Mouse (Mus musculus): ENCODE results near the gene Slc16a12. TPM values are rescaled to one million over a fixed set of nuclear protein-coding genes. Genes with fewer than 3 reads are reported as not detected.

Gene Slc16a12
- polyA plus RNA-seq, 2 experiments = 0.73 to 1.3 TPM

DNA sequence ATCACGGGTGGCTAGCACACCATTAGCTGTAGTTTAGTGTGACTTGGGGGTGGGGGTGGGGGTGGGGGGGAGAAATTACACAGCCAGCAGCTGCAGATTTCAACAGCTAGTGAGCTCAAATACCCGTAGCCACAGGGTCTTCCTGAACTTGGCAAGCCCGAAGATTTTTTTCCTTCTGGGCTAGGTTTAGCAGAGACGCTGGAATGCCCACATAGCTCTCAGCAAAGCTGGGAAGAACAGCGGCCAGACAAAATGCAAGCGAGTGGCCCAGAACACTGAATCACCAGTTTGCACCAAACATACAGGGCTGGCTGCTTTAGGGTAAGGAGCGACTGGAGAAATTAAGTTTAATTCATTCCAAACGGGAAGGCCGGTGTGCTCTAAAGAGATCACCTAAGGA is 888 bp downstream of the Slc16a12 start:
- DNase-seq (ENCODE audit: low spot score) = no peak
- Histone ChIP-seq H3K9ac (ENCODE audit: low read depth, low read length, severe bottlenecking) (no peak overlapping the region), H3K27ac (replicated peaks; ENCODE audit: low read depth, low read length) (no peak overlapping the region), H3K9me3 (ENCODE audit: control insufficient read depth, low read length) (no peaks in the 10 kb centered on the region), H3K4me2 (replicated peaks; ENCODE audit: low read depth, low read length, severe bottlenecking) (peak overlapping the region; percentile 98), H3K27me3 (ENCODE audit: control insufficient read depth, insufficient read depth, low read length) (peaks cover 9% of the 10 kb centered on the region; the same call in 1 of the 2 replicates), H3K4me3 (replicated peaks; ENCODE audit: low read length) (peak overlapping the region; percentile 54), H3K4me1 (ENCODE audit: control insufficient read depth, insufficient read depth, low read length) (0 out of 2 replicates have a peak, but pooled peaks cover 5% of the 10 kb centered on the region), H3K36me3 (ENCODE audit: control insufficient read depth, insufficient read depth, low read length) (no peaks in the 10 kb centered on the region)
- peak; percentile 34; the same call in 1 of the 2 replicates for ATAC-seq (ENCODE audit: low FRiP score, low read depth)
- TF ChIP-seq POLR2A (IDR thresholded peaks at IDR 0.05; ENCODE audit: borderline replicate concordance, extremely low read depth, insufficient read depth, insufficient read length) = no peak
- WGBS = 2% methylated on average over 9 of the region's 9 CpGs

DNA sequence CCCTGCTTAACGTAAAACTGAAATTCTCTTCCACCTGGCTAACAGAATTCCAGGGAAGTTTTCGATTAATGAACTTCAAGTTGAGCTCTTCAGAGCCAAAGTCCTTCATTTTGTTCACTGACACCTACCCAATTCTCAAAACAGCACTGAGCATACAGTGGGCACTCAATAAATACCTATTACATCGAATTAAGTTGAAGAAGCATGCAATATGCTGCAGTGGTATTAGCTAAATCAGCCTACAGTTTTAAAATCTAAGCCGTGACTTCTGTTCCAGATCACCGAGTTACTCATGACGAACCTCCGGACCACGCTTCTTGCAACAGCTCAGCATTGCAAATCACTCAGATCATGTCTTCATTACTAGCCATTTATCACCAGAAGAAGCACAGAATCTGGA is 2.1 kb downstream of the Slc16a12 start:
- 79% methylated on average over 8 of the region's 8 CpGs for WGBS

DNA sequence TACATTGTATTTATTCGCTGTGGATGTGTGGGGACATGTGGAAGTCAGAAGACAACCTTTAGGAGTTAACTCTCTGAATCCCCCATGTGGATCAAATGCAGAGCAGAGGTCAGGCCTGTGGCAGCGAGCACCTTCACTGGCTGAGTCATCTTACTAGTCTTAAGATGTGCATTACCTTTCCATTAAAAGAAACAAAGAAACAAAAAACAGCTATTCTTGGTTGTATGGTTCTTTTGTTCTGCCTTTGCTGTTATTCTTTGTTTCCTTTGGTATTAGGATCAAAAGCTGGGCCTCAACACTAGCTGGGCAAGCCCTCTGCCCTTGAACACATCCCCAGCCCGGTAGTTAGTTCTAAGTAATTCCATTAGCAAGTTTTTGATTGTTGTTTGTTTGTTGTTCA is 9.2 kb downstream of the Slc16a12 start:
- H3K27ac ChIP-seq (replicated peaks; ENCODE audit: low read depth, low read length) = no peak overlapping the region
- ATAC-seq (ENCODE audit: low FRiP score, low read depth) = no peak
- WGBS = 75% methylated on average over 3 of the region's 3 CpGs
- H3K9me3 ChIP-seq (ENCODE audit: control insufficient read depth, low read length) = no peaks in the 10 kb centered on the region
- H3K4me1 ChIP-seq (ENCODE audit: control insufficient read depth, insufficient read depth, low read length) = no peaks in the 10 kb centered on the region
- no peaks in the 10 kb centered on the region for H3K36me3 ChIP-seq (ENCODE audit: control insufficient read depth, insufficient read depth, low read length)
- H3K27me3 ChIP-seq (ENCODE audit: control insufficient read depth, insufficient read depth, low read length) = no peaks in the 10 kb centered on the region
- TF ChIP-seq POLR2A (IDR thresholded peaks at IDR 0.05; ENCODE audit: borderline replicate concordance, extremely low read depth, insufficient read depth, insufficient read length) = no peak
- H3K4me2 ChIP-seq (replicated peaks; ENCODE audit: low read depth, low read length, severe bottlenecking) = no peak overlapping the region
- DNase-seq (ENCODE audit: low spot score) = no peak
- H3K9ac ChIP-seq (ENCODE audit: low read depth, low read length, severe bottlenecking) = no peak overlapping the region
- H3K4me3 ChIP-seq (replicated peaks; ENCODE audit: low read length) = no peak overlapping the region

More for the DNA sequence above, 2.1 kb downstream of the Slc16a12 start:
- Histone ChIP-seq H3K36me3 (ENCODE audit: control insufficient read depth, insufficient read depth, low read length) (no peaks in the 10 kb centered on the region), H3K27ac (replicated peaks; ENCODE audit: low read depth, low read length) (no peak overlapping the region), H3K9ac (ENCODE audit: low read depth, low read length, severe bottlenecking) (no peak overlapping the region), H3K9me3 (ENCODE audit: control insufficient read depth, low read length) (no peaks in the 10 kb centered on the region), H3K4me2 (replicated peaks; ENCODE audit: low read depth, low read length, severe bottlenecking) (no peak overlapping the region), H3K4me1 (ENCODE audit: control insufficient read depth, insufficient read depth, low read length) (0 out of 2 replicates have a peak, but pooled peaks cover 5% of the 10 kb centered on the region), H3K4me3 (replicated peaks; ENCODE audit: low read length) (no peak overlapping the region), H3K27me3 (ENCODE audit: control insufficient read depth, insufficient read depth, low read length) (peaks cover 9% of the 10 kb centered on the region; the same call in 1 of the 2 replicates)
- no peak for TF ChIP-seq POLR2A (IDR thresholded peaks at IDR 0.05; ENCODE audit: borderline replicate concordance, extremely low read depth, insufficient read depth, insufficient read length)
- DNase-seq (ENCODE audit: low spot score) (no peak), ATAC-seq (ENCODE audit: low FRiP score, low read depth) (no peak)

DNA sequence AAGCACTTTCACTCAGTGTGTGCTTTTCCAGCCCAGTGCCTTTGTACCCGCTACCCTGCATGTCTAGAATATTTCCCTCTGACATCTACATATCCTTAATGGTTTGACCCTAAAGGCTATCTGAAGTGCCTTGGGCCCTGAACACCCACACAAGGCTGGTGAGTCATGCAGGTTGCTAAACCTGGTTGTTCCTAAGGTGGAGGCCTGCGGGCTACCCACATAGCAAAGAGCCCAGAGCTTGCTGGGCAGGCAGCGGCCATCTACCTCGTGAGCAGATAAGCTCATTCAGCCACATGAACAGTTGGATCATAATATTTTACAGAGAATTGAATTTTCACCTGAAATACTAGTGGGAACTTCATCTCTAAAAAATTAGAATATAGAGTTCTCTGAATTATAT is 11.2 kb downstream of the Slc16a12 start:
- Histone ChIP-seq H3K4me1 (ENCODE audit: control insufficient read depth, insufficient read depth, low read length) (no peaks in the 10 kb centered on the region), H3K36me3 (ENCODE audit: control insufficient read depth, insufficient read depth, low read length) (no peaks in the 10 kb centered on the region), H3K27ac (replicated peaks; ENCODE audit: low read depth, low read length) (no peak overlapping the region), H3K9me3 (ENCODE audit: control insufficient read depth, low read length) (no peaks in the 10 kb centered on the region), H3K4me2 (replicated peaks; ENCODE audit: low read depth, low read length, severe bottlenecking) (no peak overlapping the region), H3K27me3 (ENCODE audit: control insufficient read depth, insufficient read depth, low read length) (no peaks in the 10 kb centered on the region), H3K9ac (ENCODE audit: low read depth, low read length, severe bottlenecking) (no peak overlapping the region), H3K4me3 (replicated peaks; ENCODE audit: low read length) (no peak overlapping the region)
- ATAC-seq (ENCODE audit: low FRiP score, low read depth) = no peak
- TF ChIP-seq POLR2A (IDR thresholded peaks at IDR 0.05; ENCODE audit: borderline replicate concordance, extremely low read depth, insufficient read depth, insufficient read length) = no peak
- WGBS = 90% methylated on average over 4 of the region's 4 CpGs
- no peak for DNase-seq (ENCODE audit: low spot score)

DNA sequence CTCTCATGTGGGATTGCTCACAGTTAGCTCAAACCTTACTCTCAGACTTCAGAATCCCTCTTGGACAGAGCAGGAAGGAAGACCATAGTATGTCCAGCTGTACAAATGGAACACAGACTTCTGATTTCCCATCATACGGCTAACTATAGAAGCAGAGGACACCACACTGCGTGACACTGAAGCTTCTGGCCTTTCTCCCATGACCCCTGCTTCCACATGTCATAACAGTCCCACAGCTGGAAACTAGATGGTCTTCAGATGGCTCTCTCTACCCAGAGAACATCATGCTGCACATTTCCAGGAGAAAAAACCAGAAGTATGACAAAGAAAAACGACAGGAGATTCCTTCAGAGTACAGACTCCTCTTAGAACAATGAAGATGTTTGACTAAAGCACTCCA is 14.1 kb downstream of the Slc16a12 start:
- Histone ChIP-seq H3K27me3 (ENCODE audit: control insufficient read depth, insufficient read depth, low read length) (no peaks in the 10 kb centered on the region), H3K4me2 (replicated peaks; ENCODE audit: low read depth, low read length, severe bottlenecking) (no peak overlapping the region), H3K4me1 (ENCODE audit: control insufficient read depth, insufficient read depth, low read length) (no peaks in the 10 kb centered on the region), H3K27ac (replicated peaks; ENCODE audit: low read depth, low read length) (no peak overlapping the region), H3K36me3 (ENCODE audit: control insufficient read depth, insufficient read depth, low read length) (no peaks in the 10 kb centered on the region), H3K9me3 (ENCODE audit: control insufficient read depth, low read length) (no peaks in the 10 kb centered on the region), H3K9ac (ENCODE audit: low read depth, low read length, severe bottlenecking) (no peak overlapping the region), H3K4me3 (replicated peaks; ENCODE audit: low read length) (no peak overlapping the region)
- 81% methylated on average over 3 of the region's 3 CpGs for WGBS
- ATAC-seq (ENCODE audit: low FRiP score, low read depth) = no peak
- no peak for DNase-seq (ENCODE audit: low spot score)
- TF ChIP-seq POLR2A (IDR thresholded peaks at IDR 0.05; ENCODE audit: borderline replicate concordance, extremely low read depth, insufficient read depth, insufficient read length) = no peak

DNA sequence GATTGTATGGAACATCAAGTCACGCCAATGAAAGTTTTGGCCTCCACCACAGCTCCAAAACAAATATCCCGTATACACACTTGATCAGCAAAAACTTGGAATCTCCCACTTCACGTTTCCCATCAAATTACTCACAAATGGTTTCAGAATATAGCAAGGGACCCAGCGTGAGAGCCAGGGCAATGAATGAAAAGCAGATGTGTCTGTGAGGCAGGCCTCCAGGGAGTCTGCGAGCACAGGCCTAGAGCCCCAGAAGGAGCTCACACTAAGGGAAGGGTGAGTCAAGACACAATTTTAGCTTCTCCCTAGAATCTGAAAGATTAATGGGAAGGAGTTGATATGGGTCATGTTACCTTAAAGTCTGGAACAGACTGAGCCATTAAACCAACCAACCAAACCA is 15.7 kb downstream of the Slc16a12 start:
- no peak for TF ChIP-seq POLR2A (IDR thresholded peaks at IDR 0.05; ENCODE audit: borderline replicate concordance, extremely low read depth, insufficient read depth, insufficient read length)

More for the DNA sequence above, 15.7 kb downstream of the Slc16a12 start:
- no peak for DNase-seq (ENCODE audit: low spot score)
- Histone ChIP-seq H3K36me3 (ENCODE audit: control insufficient read depth, insufficient read depth, low read length) (no peaks in the 10 kb centered on the region), H3K27ac (replicated peaks; ENCODE audit: low read depth, low read length) (no peak overlapping the region), H3K27me3 (ENCODE audit: control insufficient read depth, insufficient read depth, low read length) (no peaks in the 10 kb centered on the region), H3K4me2 (replicated peaks; ENCODE audit: low read depth, low read length, severe bottlenecking) (no peak overlapping the region), H3K9ac (ENCODE audit: low read depth, low read length, severe bottlenecking) (no peak overlapping the region), H3K9me3 (ENCODE audit: control insufficient read depth, low read length) (no peaks in the 10 kb centered on the region), H3K4me1 (ENCODE audit: control insufficient read depth, insufficient read depth, low read length) (no peaks in the 10 kb centered on the region), H3K4me3 (replicated peaks; ENCODE audit: low read length) (no peak overlapping the region)
- ATAC-seq (ENCODE audit: low FRiP score, low read depth) = no peak
- WGBS = 24% methylated on average over 5 of the region's 5 CpGs

Data from limb, embryonic 14.5 days (tissue).